Mouse (Mus musculus) G1E (cell line): ENCODE results near the gene Primpol.

Source experiments
- CTCF ChIP-seq: IDR thresholded peaks from 2 replicates; pipeline ENCODE4 v1.5.1; 2012; ENCODE audit warnings: low read depth, low read length, inconsistent platforms, mixed read lengths
- GATA1 ChIP-seq: IDR thresholded peaks from 2 replicates; pipeline ENCODE4 v1.6.1; 2012; ENCODE audit warnings: borderline replicate concordance, low read length, inconsistent platforms, mixed read lengths

DNA sequence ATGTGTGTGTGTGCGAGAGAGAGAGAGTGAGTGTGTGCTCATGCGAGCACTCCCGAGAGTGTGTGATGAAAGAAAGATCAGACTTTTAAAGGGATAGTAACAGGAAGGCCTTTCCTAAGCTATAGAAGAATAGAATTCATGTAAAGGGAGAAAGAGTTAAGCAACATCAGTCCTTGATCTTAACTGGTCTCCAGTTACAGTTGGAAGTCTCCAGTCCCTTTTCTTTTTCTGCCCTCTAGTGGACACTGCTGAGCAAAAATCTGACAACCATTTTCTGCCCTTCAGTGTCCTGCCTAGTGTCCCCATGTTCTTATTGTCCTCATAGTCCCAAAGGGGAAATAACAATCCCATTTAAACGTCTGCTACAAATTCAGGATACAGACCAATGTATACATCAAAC lies 69.8 kb downstream of the Primpol start:
- TF ChIP-seq CTCF, result no peak; the same call in 1 of the 2 replicates
- TF ChIP-seq GATA1, result no peak
